Mouse (Mus musculus) spleen, embryonic (tissue): Measurements from ENCODE around the gene Got2.
"Not testable (repeated sequence)": the region's sequence is repeated elsewhere in the genome, so short reads cannot be mapped to it uniquely, and the experiment has no call there.

Source experiments
- CTCF ChIA-PET: fragments of 350-600 bp; sonication (Branson Sonifier 250); formaldehyde crosslinking; loops from one replicate; lab custom pipeline; 2022; lab: Charles Lee

Got2 gene

GRCm38 (mm10) chr8:95871690-95872089 lies 16.7 kb downstream of the Got2 start:
- CTCF ChIA-PET = interaction anchor here (0.7 kb wide), 1 partner anchor 1610 kb away, joined by 16 read pairs; no protein-coding TSS in a partner anchor

- CTCF ChIA-PET = not testable (repeated sequence)
Measured at GRCm38 (mm10) chr8:95864851-95865250, 23.5 kb downstream of the Got2 start.

GRCm38 (mm10) chr8:95863761-95864440 lies 24.4 kb downstream of the Got2 start:
- CTCF ChIA-PET = not testable (repeated sequence)

GRCm38 (mm10) chr8:95854174-95854573 lies 34.2 kb downstream of the Got2 start:
- CTCF ChIA-PET = no interaction called here

- CTCF ChIA-PET = interaction anchor here (0.9 kb wide), 1 partner anchor 71 kb away, joined by 3 read pairs; no protein-coding TSS in a partner anchor
Measured at GRCm38 (mm10) chr8:95853102-95853843, 35.1 kb downstream of the Got2 start, which contains the start of gene Slc38a7. Slc38a7 (minus strand) TSS chr8:95853539.

GRCm38 (mm10) chr8:95852290-95852689 lies 36.1 kb downstream of the Got2 start:
- CTCF ChIA-PET = interaction anchor here (0.9 kb wide), 1 partner anchor 70 kb away, joined by 3 read pairs; no protein-coding TSS in a partner anchor

- CTCF ChIA-PET = interaction anchor here (0.6 kb wide), 1 partner anchor 1149 kb away, joined by 3 read pairs; no protein-coding TSS in a partner anchor
Measured at GRCm38 (mm10) chr8:95850326-95850725, 38.0 kb downstream of the Got2 start.

- CTCF ChIA-PET = interaction anchor here (0.6 kb wide), 1 partner anchor 90 kb away, joined by 3 read pairs; no protein-coding TSS in a partner anchor
Measured at GRCm38 (mm10) chr8:95848734-95849464, 39.4 kb downstream of the Got2 start.

- CTCF ChIA-PET = no interaction called here
Measured at GRCm38 (mm10) chr8:95848061-95848551, 40.2 kb downstream of the Got2 start.

GRCm38 (mm10) chr8:95845026-95845425 lies 43.3 kb downstream of the Got2 start:
- CTCF ChIA-PET = no interaction called here

GRCm38 (mm10) chr8:95843968-95844367 lies 44.4 kb downstream of the Got2 start:
- CTCF ChIA-PET = no interaction called here

GRCm38 (mm10) chr8:95841436-95841835 lies 46.9 kb downstream of the Got2 start:
- CTCF ChIA-PET = no interaction called here

- CTCF ChIA-PET = no interaction called here
Measured at GRCm38 (mm10) chr8:95839289-95839688, 49.1 kb downstream of the Got2 start.

GRCm38 (mm10) chr8:95837266-95837665 lies 51.1 kb downstream of the Got2 start:
- CTCF ChIA-PET = no interaction called here

GRCm38 (mm10) chr8:95835891-95836290 lies 52.5 kb downstream of the Got2 start:
- CTCF ChIA-PET = interaction anchor here (0.5 kb wide), 1 partner anchor 48 kb away, joined by 22 read pairs; no protein-coding TSS in a partner anchor

- CTCF ChIA-PET = interaction anchor here (0.6 kb wide), 1 partner anchor 434 kb away, joined by 3 read pairs; no protein-coding TSS in a partner anchor
Measured at GRCm38 (mm10) chr8:95833435-95833984, 54.8 kb downstream of the Got2 start.

- CTCF ChIA-PET = interaction anchor here (0.8 kb wide), 1 partner anchor 121 kb away, joined by 19 read pairs; no protein-coding TSS in a partner anchor
Measured at GRCm38 (mm10) chr8:95832603-95833434, 55.5 kb downstream of the Got2 start.

GRCm38 (mm10) chr8:95830144-95830543 lies 58.2 kb downstream of the Got2 start:
- CTCF ChIA-PET = interaction anchor here (0.6 kb wide), 1 partner anchor 17 kb away, joined by 5 read pairs; no protein-coding TSS in a partner anchor

- CTCF ChIA-PET = not testable (repeated sequence)
Measured at GRCm38 (mm10) chr8:95825162-95825561, 63.2 kb downstream of the Got2 start, which contains the start of gene Sap18b. Sap18b (plus strand) TSS chr8:95825346.

- CTCF ChIA-PET = no interaction called here
Measured at GRCm38 (mm10) chr8:95822699-95823098, 65.6 kb downstream of the Got2 start.
